Mouse (Mus musculus) G1E (cell line): ENCODE data around the gene Paqr4. TPM values are rescaled to one million over a fixed set of nuclear protein-coding genes. Genes with fewer than 3 reads are reported as not detected.
A peak's percentile ranks its signal among the peaks of the same experiment; 100 is the strongest.

ENCODE experiments used
- ATAC-seq: 2 replicates; pipeline ENCODE4 v1.8.0; 2016; ENCODE audit warnings: mild to moderate bottlenecking; ENCODE audit not compliant: insufficient number of reproducible peaks, poor library complexity, low FRiP score, severe bottlenecking; ENCODE audit errors: extremely low read depth
- DNase-seq: peaks from one replicate; pipeline ENCODE4 v3.0.0; 2012; ENCODE audit warnings: low spot score
- H3K27me3 ChIP-seq: 2 replicates; pipeline ENCODE4 v1.6.1; 2012; ENCODE audit warnings: mild to moderate bottlenecking, low read length, inconsistent platforms; ENCODE audit not compliant: insufficient read depth
- H3K36me3 ChIP-seq: replicated peaks from 2 replicates; pipeline ENCODE3; 2012; ENCODE audit warnings: mild to moderate bottlenecking, inconsistent platforms
- H3K4me1 ChIP-seq: 2 replicates; pipeline ENCODE4 v1.6.1; 2012; ENCODE audit warnings: low read depth, low read length, inconsistent platforms, mixed read lengths; ENCODE audit not compliant: insufficient read depth
- H3K4me3 ChIP-seq: 2 replicates; pipeline ENCODE4 v1.5.1; 2012; ENCODE audit warnings: low read depth, mild to moderate bottlenecking, inconsistent platforms, low read length, moderate library complexity, mixed read lengths
- H3K9me3 ChIP-seq: replicated peaks from 2 replicates; pipeline ENCODE4 v1.6.1; 2012; ENCODE audit warnings: inconsistent platforms
- CTCF ChIP-seq: IDR thresholded peaks from 2 replicates; pipeline ENCODE4 v1.5.1; 2012; ENCODE audit warnings: low read depth, low read length, inconsistent platforms, mixed read lengths
- GATA1 ChIP-seq: IDR thresholded peaks from 2 replicates; pipeline ENCODE4 v1.6.1; 2012; ENCODE audit warnings: borderline replicate concordance, low read length, inconsistent platforms, mixed read lengths
- GATA2 ChIP-seq: IDR thresholded peaks from 2 replicates; pipeline ENCODE4 v1.6.1; 2012; ENCODE audit warnings: low read depth, low read length, inconsistent platforms, borderline replicate concordance
- POLR2AphosphoS5 ChIP-seq: IDR thresholded peaks from 2 replicates; pipeline ENCODE4 v1.6.1; 2012; ENCODE audit warnings: low read depth, low read length, inconsistent platforms; ENCODE audit not compliant: insufficient replicate concordance
- TAL1 ChIP-seq: conservative IDR thresholded peaks from 2 replicates; pipeline ENCODE4 v1.6.1; 2012; ENCODE audit warnings: low read depth, low read length, inconsistent platforms, mixed read lengths
- polyA plus RNA-seq: library from polyadenylated mRNA; stranded (reverse); fragments of >175 nt; gene quantifications from 2 replicates; pipeline ENCODE4 v1.2.3, GENCODE M21; 2012
- total RNA-seq, 2 experiments: library from RNA; stranded (forward) in 1 of 2; stranded (reverse) in 1 of 2; fragments of 200-1000 nt in 1 of 2; fragments of >200 nt in 1 of 2; fragmentation: Nextera tagmentation in 1 of 2; gene quantifications; 2 replicates each; pipeline ENCODE4 v1.2.3; 2014 to 2017

The Paqr4 gene
- total and polyA plus RNA-seq, 3 experiments: 1.9 to 3.5 (median 2.6) TPM

DNA sequence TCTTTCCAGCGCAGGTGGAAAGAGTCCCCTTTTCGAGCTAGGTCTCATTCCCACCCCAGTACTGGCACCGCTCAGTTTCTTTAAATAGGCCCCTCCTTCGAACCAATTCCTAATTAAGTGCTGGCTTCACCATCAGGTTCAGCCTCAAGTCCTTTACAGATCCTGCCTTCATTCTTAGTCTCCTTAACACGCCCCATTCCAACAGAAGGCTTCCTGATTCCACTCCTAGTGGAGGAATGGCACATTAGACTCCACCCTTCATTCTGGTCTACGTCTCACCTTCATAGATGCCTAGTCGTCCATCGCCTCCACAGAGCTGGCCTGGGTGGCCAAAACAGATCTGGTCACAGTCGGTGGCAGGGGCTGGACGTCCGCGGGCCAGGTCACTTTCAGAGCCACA lies 2.3 kb upstream of the Paqr4 start:
- peaks cover 56% of the 10 kb centered on the region for H3K4me1 ChIP-seq
- H3K4me3 ChIP-seq: no peak overlapping the region
- no peaks in the 10 kb centered on the region for H3K9me3 ChIP-seq
- H3K36me3 ChIP-seq: no peaks in the 10 kb centered on the region
- ATAC-seq: no peak
- no peak for TF ChIP-seq TAL1
- no peak for TF ChIP-seq GATA2
- TF ChIP-seq GATA1: no peak
- no peak for TF ChIP-seq POLR2AphosphoS5
- no peak for TF ChIP-seq CTCF
- no peak for DNase-seq
- peaks cover 86% of the 10 kb centered on the region for H3K27me3 ChIP-seq

DNA sequence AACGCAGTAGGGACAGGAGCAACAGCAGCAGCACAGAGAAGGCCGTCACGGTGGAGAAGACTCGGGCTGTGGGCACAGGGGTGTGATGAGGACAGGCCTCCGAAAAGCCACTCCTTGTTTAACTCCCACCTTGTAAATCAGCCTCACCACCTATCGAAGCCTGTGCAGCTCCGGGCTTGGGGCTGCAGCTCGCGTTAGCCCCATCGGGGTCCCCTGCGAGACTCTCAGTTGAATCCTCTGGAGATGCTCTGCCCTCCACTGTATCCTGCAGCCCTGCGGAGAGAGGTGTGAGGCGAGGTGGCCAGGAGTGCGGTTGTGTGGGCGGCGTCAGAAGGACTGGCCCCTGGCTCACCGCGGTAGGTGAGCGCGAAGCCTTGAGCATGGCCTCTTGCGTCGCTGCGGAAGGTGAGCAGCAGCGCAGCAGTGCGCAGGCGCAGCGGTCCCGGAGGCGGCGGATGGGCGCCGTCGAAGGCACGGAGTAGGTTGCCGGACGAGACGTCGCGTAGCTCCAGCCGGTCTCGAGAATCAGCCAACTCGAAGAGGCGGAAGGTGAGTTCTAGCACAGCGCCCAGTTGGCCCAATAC lies 1.6 kb upstream of the Paqr4 start:
- TF ChIP-seq GATA2 (no peak), CTCF (no peak), TAL1 (no peak), POLR2AphosphoS5 (no peak), GATA1 (no peak)
- H3K4me1 ChIP-seq: peaks cover 57% of the 10 kb centered on the region
- no peaks in the 10 kb centered on the region for H3K9me3 ChIP-seq
- ATAC-seq: no peak
- peaks cover 5% of the 10 kb centered on the region for H3K36me3 ChIP-seq
- peaks cover 88% of the 10 kb centered on the region for H3K27me3 ChIP-seq
- no peak for DNase-seq
- no peak overlapping the region for H3K4me3 ChIP-seq

DNA sequence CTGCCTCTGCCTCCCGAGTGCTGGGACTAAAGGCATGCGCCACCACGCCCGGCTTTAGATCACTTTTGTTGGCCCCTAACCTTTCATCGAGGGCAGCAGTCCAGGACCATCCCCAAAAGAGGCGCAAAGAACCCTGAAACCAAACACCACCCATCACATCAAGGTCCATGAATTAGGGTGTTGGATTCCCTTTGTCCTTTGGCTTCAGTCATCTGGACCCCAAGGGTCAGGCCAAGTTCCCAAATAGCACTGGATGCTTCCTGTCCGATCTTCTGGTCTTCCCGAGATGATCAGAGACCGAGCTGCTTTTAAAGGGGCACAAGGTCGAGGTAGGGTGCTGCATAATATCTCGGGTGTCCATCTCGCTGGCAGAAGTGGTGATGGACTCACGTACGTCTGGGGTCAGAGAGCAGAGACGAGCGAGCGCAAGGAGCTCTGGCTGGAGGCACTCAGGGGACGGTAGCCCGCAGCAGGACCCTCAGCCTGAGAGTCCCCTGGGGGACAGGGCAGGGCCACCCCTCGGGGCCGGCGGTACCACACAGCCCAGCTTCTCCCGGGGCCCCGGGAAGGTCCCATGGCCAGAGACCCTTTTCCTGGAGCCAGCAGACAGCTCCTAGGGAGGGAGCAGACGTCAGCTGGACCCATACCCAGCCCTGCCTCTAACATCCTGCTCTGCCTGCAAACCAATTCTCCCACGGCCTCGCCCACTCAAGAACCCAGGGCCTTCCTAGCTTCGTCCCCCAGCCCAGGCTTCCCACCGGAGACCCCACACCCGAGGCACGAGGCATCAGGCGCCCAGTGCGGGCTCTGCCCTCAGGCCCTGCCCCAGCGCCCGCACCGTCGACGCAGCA lies 917 bp upstream of the Paqr4 start:
- Histone ChIP-seq H3K36me3 (peaks cover 12% of the 10 kb centered on the region), H3K27me3 (peaks cover 83% of the 10 kb centered on the region), H3K4me1 (peaks cover 52% of the 10 kb centered on the region), H3K9me3 (no peaks in the 10 kb centered on the region), H3K4me3 (no peak overlapping the region)
- DNase-seq (no peak), ATAC-seq (no peak)
- TF ChIP-seq GATA1: no peak
- TF ChIP-seq POLR2AphosphoS5: no peak
- no peak for TF ChIP-seq TAL1
- no peak for TF ChIP-seq GATA2
- no peak for TF ChIP-seq CTCF

DNA sequence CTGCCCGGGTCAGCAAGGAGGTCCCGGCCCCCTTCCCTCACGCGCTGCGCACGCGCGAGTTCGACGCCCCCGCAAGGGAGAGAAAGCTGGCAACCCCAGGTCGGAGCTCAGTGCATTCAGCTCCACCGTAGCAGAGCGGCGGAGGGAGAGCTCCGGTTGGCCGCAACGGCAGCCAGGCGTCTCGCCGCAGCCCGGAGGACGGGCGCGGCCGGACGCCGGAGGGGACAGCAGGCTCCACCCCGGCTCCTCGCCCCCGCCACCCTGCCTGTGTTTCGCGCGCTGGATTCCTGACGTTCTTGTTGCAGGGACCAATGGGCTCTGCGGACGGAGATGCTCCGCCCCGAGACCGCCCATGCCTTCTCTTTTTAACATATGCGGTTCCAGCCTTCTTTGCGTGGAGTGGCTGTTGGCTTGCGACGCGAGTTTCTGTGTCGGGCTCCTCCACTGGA lies 507 bp downstream of the Paqr4 start:
- ATAC-seq: peak; percentile 78
- peaks cover 26% of the 10 kb centered on the region for H3K36me3 ChIP-seq
- TF ChIP-seq POLR2AphosphoS5: no peak
- no peak for TF ChIP-seq CTCF
- no peak for TF ChIP-seq GATA1
- no peak for TF ChIP-seq TAL1
- TF ChIP-seq GATA2: no peak

DNA sequence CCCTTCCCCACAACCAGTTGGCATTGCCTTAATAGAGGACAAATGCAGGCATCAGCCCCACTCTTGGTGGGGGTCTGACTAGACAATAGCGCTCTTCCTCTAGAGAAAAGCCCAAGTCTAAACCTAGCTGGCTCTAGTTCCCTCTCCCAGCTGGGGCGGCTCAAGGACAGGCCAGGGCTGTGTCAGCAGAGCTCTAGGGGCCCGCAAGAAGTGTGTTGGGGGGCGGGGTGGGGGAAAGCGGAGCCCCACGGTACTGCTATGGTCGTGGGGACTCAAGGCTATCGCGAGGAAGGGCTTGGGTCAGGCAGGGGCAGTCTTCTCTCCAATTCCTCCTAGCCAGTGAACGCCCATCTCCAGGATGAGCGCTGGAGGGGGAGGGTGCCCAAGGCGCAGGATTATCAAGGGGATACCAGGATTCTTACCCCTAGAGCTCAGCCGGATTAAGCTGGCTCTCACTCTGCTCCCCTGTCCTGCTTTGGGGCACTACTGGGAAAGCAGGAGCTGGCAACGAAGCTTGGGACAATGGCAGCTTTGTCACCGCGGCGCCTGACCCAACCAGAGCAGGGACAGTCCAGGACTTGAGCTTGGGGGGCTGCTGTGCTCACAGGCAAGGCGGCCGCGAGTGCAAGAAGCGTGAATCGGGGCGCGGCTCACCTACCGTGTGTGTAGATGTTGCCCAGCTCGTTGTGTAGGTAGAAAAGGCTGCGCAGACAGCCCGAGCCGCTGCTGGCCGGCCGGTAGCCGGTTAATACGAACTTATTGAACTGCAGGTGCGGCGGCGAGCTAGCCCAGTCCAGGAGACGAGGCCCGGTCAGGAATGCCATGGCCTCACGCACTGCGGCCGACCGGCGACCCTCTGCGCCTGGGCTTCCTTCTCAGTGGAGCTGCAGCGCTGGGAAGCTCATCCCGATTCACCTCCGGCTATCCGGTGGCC lies 1.2 kb downstream of the Paqr4 start:
- Histone ChIP-seq H3K27me3 (peaks cover 63% of the 10 kb centered on the region), H3K4me3 (peak overlapping the region; percentile 70), H3K36me3 (peaks cover 33% of the 10 kb centered on the region), H3K9me3 (no peaks in the 10 kb centered on the region), H3K4me1 (peaks cover 31% of the 10 kb centered on the region)
- ATAC-seq (no peak), DNase-seq (no peak)
- TF ChIP-seq POLR2AphosphoS5: no peak
- no peak for TF ChIP-seq TAL1
- TF ChIP-seq GATA2: no peak
- no peak for TF ChIP-seq GATA1
- TF ChIP-seq CTCF: no peak

More for the DNA sequence above, 507 bp downstream of the Paqr4 start:
- H3K27me3 ChIP-seq: peaks cover 70% of the 10 kb centered on the region
- peaks cover 38% of the 10 kb centered on the region for H3K4me1 ChIP-seq
- peak; percentile 65 for DNase-seq
- H3K4me3 ChIP-seq: peak overlapping the region; percentile 70
- no peaks in the 10 kb centered on the region for H3K9me3 ChIP-seq

DNA sequence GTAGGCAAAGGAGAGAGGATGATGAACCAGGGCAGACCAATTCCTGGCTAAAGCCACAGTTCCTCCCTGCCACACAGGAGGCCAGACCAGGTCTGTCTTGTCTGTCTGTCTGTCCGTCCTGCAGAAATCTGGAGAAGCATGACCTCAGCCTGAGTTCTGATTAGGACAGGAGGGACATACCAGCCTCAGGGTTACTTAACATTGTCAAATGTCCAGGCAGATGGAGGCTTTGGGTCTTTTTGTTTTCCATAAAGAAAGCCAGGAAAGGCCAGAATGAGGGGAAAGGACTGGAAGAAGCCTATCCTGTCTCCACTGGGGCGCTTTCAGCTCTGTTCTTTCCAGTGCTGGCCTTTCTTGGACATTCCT lies 1.8 kb downstream of the Paqr4 start:
- H3K4me3 ChIP-seq: no peak overlapping the region
- no peak for ATAC-seq

More for the DNA sequence above, 1.8 kb downstream of the Paqr4 start:
- peaks cover 30% of the 10 kb centered on the region for H3K4me1 ChIP-seq
- TF ChIP-seq POLR2AphosphoS5 (no peak), GATA1 (no peak), TAL1 (no peak), GATA2 (no peak), CTCF (no peak)
- DNase-seq: no peak
- peaks cover 39% of the 10 kb centered on the region for H3K36me3 ChIP-seq
- H3K27me3 ChIP-seq: peaks cover 59% of the 10 kb centered on the region
- no peaks in the 10 kb centered on the region for H3K9me3 ChIP-seq
